Mouse (Mus musculus): ENCODE measurements at regions not wholly inside any gene's neighbourhood (a gene's known extent, or its start where the extent isn't known, plus 50 kb on each side); places are given as distances from the start of the nearest gene placed in this dataset.

- no peak for DNase-seq (ENCODE audit: low read depth, low spot score)
Observed at GRCm38 (mm10) chr13:44601024-44601423, 128.2 kb upstream of the Jarid2 start.

DNA sequence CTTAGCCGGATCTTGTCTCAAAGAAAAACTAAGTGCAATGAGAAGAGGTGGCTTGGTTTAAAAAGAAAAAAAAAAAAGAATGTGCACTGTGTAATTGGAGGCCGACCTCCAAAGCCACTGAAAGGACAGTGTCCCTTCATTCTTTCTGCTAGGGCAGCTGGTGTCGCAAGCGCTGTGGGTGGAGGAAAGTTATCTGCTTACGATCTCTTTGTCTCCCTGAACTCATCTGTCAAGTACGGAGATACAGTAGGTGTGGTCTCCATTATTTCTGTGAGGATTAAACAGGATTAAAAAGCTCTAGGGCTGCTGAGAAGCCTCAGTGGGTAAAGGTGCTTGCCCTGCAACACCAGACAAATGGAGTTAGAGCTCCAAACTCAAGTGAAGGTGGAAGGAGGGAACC, 126.6 kb upstream of the Jarid2 start:
- no peak for DNase-seq (ENCODE audit: low read depth, low spot score)

GRCm38 (mm10) chr13:44607316-44608285, 121.7 kb upstream of the Jarid2 start:
- DNase-seq (ENCODE audit: low read depth, low spot score), result peak; percentile 18

DNA sequence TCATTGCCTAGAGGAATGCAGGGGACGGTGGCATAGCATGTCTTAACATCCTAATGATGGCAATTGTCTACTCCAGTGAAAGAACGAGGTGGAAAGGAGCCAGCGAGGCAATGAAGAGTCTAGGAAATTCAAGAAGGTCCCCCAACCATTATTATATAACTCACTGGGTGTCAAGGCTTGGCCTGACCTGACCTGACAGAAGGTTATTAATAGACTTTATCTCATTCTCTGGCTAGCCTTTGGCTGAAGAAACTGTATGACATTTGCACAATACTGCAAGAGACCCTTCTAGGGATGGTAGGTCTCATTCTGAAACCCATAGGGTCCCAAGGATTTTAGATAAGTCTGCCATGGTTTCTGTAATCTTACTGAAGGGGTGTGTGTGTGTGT, 121.0 kb upstream of the Jarid2 start:
- peak; percentile 63 for DNase-seq (ENCODE audit: low read depth, low spot score)

DNA sequence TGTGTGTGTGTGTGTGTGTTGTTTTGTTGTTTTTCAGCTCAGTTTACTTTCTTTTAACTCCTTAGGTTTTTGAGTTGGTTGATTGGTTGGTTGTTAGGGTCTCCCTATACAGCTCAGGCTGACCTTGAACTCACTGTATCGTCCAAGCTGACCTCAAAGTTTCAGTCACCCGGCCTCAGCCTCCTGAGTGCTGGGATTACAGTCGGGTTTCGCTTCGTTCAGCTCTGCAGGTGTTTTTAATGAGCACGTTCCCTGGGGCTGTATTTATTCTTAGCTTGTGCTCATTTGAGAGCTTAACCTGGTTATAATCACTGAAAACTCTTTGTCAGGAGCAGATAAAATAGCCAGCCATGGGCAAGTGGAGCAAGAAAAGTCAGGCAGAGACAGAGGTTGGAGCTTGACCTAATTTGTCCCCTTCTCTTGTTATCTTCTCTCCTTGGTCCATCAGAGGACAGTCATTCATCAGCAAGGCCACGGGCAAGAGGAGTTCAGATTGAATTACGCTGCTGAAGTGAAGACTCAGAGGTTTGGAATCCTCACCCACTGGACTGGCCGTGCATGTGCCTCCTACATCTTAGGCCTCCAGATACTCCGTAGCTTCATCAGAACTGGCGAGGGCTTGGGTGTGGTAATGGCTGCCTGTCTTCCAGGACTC, 120.5 kb upstream of the Jarid2 start:
- peak; percentile 62 for DNase-seq (ENCODE audit: low read depth, low spot score)

GRCm38 (mm10) chr13:44609606-44610005, 119.7 kb upstream of the Jarid2 start:
- no peak for DNase-seq (ENCODE audit: low read depth, low spot score)

GRCm38 (mm10) chr13:44615696-44616095, 113.6 kb upstream of the Jarid2 start:
- DNase-seq (ENCODE audit: low read depth, low spot score), result no peak

DNA sequence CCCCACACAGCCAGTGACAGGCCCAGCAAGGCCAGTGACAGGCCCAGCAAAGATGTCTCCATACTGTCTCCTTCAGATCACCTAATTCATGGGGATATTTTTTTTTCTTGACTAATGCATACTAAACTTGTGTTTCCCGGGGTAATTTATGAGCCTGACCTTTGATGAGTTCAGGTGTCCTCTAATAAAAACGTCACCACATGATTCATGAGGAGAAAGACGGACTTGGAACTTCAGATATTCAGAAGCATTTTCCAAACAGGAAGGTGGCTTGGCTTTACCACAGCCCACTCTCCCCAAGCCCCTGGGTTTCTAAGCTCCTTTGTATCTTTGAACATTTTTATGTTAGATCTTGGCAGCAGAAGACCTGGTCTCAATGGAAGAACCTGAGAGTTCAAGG, 110.9 kb upstream of the Jarid2 start:
- DNase-seq (ENCODE audit: low read depth, low spot score), result no peak

GRCm38 (mm10) chr13:44622661-44623355, 106.5 kb upstream of the Jarid2 start:
- no peak for DNase-seq (ENCODE audit: low read depth, low spot score)

DNA sequence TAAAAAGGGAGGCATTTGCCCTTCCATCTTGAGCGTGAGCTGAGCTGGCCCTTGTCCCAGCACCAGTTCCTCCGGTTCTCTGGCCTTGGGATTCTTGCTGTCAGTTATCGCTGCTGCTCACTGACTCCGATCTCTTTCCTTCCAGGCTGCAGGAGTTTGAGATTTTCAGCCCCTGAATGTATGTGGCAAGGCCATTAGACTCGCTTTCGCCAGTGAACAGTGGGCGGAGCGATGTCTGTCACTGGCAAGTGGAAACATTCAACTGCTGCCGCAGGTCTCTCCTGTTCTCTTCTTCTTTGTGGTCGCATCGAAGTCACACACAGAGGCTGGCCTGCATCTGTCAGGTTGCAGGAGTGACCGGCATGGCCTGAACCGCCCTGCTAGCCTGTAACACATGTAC, 104.6 kb upstream of the Jarid2 start:
- no peak for DNase-seq (ENCODE audit: low read depth, low spot score)

- DNase-seq (ENCODE audit: low read depth, low spot score), result no peak
Observed at GRCm38 (mm10) chr13:44625792-44626191, 103.5 kb upstream of the Jarid2 start.

GRCm38 (mm10) chr13:44626806-44627205, 102.5 kb upstream of the Jarid2 start:
- DNase-seq (ENCODE audit: low read depth, low spot score), result no peak

DNA sequence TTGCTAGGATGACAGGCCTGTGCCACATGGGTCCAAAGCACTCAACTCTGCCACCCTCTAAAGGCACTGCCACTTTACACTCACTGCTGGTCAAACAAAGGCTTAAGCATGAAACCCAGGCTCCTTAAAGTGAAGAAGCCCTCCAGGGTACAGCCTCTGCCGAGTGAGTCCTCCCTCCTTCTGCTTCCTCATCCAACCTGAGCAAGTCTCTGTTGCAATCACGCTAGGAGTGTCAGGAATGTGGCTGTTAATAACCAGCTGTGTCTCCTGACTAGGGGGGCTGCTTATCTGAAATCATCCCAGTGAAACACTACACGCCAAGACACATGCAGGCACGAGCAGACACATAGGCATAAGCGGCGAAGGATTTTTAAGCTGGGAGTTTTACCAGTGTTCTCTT, 99.2 kb upstream of the Jarid2 start:
- no peak for DNase-seq (ENCODE audit: low read depth, low spot score)

- DNase-seq (ENCODE audit: low read depth, low spot score), result no peak
Observed at GRCm38 (mm10) chr13:44634616-44635015, 94.7 kb upstream of the Jarid2 start.

GRCm38 (mm10) chr13:44635221-44636007, 93.9 kb upstream of the Jarid2 start:
- no peak for DNase-seq (ENCODE audit: low read depth, low spot score)

GRCm38 (mm10) chr13:44636008-44636335, 93.3 kb upstream of the Jarid2 start:
- no peak for DNase-seq (ENCODE audit: low read depth, low spot score)

- no peak for DNase-seq (ENCODE audit: low read depth, low spot score)
Observed at GRCm38 (mm10) chr13:44642361-44642760, 86.9 kb upstream of the Jarid2 start.

DNA sequence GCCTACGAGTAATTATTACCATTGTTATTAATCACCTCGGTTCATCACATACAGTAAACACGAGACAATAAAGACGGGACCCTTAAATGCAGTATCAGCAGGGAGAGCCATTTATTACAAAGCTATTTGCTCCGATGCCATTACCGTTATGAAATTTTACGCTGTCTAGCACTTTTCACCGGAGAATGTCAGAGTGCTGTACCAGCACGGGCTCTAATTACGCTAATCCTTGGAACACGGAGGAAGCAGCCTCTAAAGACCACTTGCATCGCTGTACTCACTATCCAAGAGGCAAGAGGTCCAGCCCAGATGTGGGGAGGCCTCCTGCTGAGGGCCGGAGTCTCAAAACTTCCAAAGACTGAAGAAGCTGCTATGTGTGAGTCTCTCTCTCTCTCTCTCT, 79.2 kb upstream of the Jarid2 start:
- no peak for DNase-seq (ENCODE audit: low read depth, low spot score)

- DNase-seq (ENCODE audit: low read depth, low spot score), result no peak
Observed at GRCm38 (mm10) chr13:44651259-44652238, 77.7 kb upstream of the Jarid2 start.

DNA sequence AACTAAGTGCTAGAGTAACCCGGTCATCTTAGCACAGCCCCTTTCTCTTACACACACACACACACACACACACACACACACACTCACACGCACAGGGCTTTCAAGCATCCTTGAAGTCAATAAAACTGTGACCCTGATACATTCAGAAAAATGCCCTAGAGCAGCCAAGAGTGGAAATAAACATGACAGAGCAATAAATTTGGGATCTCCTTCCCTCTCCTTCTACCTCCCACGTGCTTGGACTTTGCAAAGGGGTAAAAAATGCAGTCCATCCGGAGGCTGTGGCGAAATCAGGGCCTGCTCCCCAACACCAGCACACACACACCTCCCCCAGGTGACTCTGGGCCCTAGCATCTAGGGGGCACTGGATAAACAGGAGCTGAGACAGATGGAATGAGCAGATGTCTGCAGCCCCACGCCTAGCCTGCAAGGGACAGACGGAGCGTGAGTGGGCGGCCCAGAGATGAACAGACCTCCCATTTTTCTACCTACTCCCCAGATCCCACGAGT, 71.3 kb upstream of the Jarid2 start:
- no peak for DNase-seq (ENCODE audit: low read depth, low spot score)
